Mouse (Mus musculus) liver, embryonic 14.5 days (tissue): ENCODE results near the gene Opcml.

Experiments
- CTCF ChIP-seq: IDR thresholded peaks from 2 replicates; pipeline ENCODE4 v1.5.1; 2016; ENCODE audit warnings: antibody characterized with exemption, low read depth, control low read depth
- EP300 ChIP-seq: IDR thresholded peaks from 2 replicates; pipeline ENCODE4 v1.6.1; 2016; ENCODE audit warnings: antibody characterized with exemption, low read depth

DNA sequence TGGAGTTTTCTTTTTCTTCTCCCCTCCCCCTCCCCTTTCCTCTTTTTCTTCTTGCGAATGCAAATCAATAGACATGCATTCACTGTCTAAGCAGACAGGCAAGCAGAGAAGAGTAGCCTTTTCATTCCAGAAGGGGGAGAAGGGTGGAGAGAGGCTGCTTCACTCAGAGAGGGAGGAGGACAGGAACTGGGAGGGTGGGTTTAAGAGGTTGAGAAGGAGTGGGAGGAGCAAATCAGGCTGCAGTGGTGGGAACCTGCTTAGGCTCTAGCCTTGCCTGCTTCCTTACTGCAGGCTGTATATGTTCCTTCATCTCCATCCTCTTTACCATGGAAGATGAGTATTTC, 8.6 kb upstream of the Opcml start:
- no peak for TF ChIP-seq CTCF
- no peak for TF ChIP-seq EP300
